Mouse (Mus musculus) left cerebral cortex, adult 2 months (tissue): ENCODE data around the gene Pnkd. TPM values are rescaled to one million over a fixed set of nuclear protein-coding genes. Genes with fewer than 3 reads are reported as not detected.
A peak's percentile ranks its signal among the peaks of the same experiment; 100 is the strongest.
"Not testable (repeated sequence)": the region's sequence is repeated elsewhere in the genome, so short reads cannot be mapped to it uniquely, and the experiment has no call there.

Source experiments
- DNase-seq, 2 experiments: peaks; one replicate each; pipeline ENCODE4 v3.0.0; 2021 to 2022; ENCODE audit warnings: low spot score in 2 of 2, mixed read lengths in 1 of 2; ENCODE audit errors: extremely low spot score in 1 of 2
- H3K27ac ChIP-seq: fragments of 200-600 bp; 2 replicates; pipeline ENCODE4 v1.8.1; 2022
- H3K4me3 ChIP-seq: fragments of 200-600 bp; 2 replicates; pipeline ENCODE4 v1.8.1; 2022
- CTCF ChIP-seq: fragments of 200-600 bp; IDR thresholded peaks from 2 replicates; pipeline ENCODE4 v1.8.1; 2022; ENCODE audit warnings: antibody characterized with exemption, mild to moderate bottlenecking, moderate library complexity
- intact Hi-C: fragments of 180-260 bp; cut with DNase I; formaldehyde crosslinking; loops from one replicate; pipeline ENCODE4 v1.15.1; 2025
- total RNA-seq, 2 experiments: library from RNA; stranded (reverse); gene quantifications; 2 replicates each; pipeline ENCODE4 v1.2.3; 2021

Pnkd gene
- total RNA-seq, 2 experiments from 2014 or later = 155 to 164 TPM

DNA sequence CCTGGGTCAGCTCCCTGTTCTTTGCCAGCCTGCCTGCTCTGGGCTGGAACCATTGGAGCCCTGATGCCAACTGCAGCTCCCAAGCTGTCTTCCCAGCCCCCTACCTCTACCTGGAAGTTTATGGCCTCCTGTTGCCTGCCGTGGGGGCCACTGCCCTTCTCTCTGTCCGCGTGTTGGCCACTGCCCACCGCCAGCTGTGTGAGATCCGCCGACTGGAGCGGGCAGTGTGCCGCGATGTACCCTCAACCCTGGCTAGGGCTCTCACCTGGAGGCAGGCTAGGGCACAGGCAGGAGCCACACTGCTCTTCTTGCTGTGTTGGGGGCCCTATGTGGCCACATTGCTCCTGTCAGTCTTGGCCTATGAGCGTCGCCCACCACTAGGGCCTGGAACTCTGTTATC lies 5.7 kb upstream of the Pnkd start:
- Histone ChIP-seq H3K27ac (no peak overlapping the region), H3K4me3 (no peak overlapping the region)
- intact Hi-C loops = loop anchor here (2.0 kb wide), 1 partner anchor 72 kb away; no protein-coding TSS in a partner anchor
- TF ChIP-seq CTCF = no peak
- no peak for DNase-seq

DNA sequence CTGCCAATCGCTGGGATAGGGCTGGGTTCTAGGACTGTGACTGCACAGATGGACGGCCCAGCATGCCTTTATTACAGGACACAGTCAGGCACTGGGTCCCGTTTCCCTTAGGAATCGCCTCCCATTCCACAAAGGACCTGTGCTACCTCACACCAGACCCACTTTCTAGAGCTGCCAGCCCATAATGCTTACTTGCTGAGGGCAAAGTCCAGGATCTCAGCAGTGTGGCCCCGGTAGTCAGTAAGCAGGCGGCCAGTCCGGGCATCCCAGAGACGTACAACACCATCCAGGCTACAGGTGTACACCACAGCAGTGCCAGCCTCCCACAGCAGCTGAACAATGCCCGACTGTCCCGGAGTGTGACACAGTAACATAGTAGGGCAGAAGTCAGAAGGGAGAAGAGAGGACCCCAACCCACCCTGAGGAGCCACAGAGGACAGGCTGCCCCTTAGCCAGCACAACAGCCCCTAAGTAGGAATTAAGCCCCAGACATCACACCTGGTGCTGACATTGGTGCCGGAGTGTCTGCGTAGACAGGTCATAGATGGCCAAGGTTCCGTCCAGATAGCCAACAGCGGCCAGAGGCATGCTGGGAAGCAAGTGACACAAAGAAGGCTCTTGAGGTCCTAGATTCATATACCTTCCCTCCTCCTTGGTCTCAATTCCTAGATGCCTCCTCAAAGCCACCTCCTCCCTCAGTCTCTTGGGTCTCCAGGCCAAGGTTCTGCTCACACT lies 4.0 kb upstream of the Pnkd start:
- no peak for DNase-seq
- intact Hi-C loops = no loop called here
- no peak for TF ChIP-seq CTCF
- no peak overlapping the region for H3K4me3 ChIP-seq
- no peak overlapping the region for H3K27ac ChIP-seq

DNA sequence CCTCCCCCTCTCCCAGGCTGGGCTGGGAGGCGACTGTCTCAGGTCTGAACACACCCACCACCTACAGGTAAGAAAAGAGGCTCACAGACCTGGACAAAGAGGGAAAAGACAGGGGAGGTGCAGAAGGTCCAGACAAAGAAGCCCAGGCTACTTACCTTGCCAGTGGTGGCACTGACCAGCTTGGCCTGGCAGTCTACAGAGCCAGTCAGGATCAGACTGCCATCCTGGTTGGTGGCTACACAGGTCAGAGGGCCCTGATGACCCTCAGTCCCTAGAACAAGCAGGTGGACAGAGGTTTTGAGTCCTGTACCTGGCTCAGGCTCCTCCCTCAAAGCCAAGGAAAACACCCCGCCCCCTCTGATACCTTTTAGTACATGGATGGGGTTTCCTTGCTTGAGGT lies 3.4 kb upstream of the Pnkd start:
- intact Hi-C loops = no loop called here
- Histone ChIP-seq H3K4me3 (no peak overlapping the region), H3K27ac (no peak overlapping the region)
- no peak for DNase-seq
- no peak for TF ChIP-seq CTCF

- Histone ChIP-seq H3K27ac (no peak overlapping the region), H3K4me3 (no peak overlapping the region)
- intact Hi-C loops = no loop called here
- no peak for TF ChIP-seq CTCF
- no peak for DNase-seq
These were observed 2.8 kb upstream of the Pnkd start for GRCm38 (mm10) chr1:74281886-74282285.

DNA sequence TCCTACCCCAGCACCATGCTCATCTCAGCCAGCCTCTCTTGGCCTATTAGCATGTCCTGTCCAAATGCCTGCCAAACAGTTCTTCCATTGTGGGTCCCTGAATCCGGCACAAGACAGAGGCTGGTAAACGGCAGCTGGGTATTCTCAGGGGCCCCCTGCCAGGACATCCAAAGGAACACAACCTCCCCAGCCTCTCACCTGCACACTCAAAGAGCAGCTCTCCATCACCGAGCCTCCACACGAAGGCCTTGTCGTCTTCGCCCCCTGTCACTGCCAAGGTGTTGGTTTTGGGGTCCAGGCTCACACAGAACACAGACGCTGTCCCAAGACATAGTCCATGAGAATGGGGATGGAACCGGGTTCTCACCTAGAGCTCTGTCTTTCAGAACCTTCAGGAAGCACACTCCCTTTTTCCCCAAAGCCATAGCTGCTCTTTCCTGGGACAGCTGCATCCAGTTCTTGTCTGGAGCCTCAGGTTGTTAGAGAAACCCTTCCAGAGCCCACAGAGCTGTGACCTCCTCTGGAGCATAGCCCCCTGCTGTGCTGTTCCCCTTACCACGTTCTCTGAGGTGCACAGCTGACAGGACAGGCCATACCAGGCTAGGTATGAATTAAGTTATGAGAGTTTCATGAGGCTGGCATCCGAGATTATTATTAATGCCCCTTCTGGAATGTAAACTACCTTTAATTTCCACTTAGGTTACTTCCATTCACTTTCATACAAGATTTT lies 1.7 kb upstream of the Pnkd start:
- H3K4me3 ChIP-seq = no peak overlapping the region
- no peak for TF ChIP-seq CTCF
- intact Hi-C loops = no loop called here

GRCm38 (mm10) chr1:74283686-74284463 lies 855 bp upstream of the Pnkd start:
- intact Hi-C loops = loop anchor here (1.0 kb wide), 1 partner anchor 48 kb away; the partner anchor contains the start of gene Arpc2

More for the DNA sequence above, 1.7 kb upstream of the Pnkd start:
- DNase-seq = no peak
- no peak overlapping the region for H3K27ac ChIP-seq

DNA sequence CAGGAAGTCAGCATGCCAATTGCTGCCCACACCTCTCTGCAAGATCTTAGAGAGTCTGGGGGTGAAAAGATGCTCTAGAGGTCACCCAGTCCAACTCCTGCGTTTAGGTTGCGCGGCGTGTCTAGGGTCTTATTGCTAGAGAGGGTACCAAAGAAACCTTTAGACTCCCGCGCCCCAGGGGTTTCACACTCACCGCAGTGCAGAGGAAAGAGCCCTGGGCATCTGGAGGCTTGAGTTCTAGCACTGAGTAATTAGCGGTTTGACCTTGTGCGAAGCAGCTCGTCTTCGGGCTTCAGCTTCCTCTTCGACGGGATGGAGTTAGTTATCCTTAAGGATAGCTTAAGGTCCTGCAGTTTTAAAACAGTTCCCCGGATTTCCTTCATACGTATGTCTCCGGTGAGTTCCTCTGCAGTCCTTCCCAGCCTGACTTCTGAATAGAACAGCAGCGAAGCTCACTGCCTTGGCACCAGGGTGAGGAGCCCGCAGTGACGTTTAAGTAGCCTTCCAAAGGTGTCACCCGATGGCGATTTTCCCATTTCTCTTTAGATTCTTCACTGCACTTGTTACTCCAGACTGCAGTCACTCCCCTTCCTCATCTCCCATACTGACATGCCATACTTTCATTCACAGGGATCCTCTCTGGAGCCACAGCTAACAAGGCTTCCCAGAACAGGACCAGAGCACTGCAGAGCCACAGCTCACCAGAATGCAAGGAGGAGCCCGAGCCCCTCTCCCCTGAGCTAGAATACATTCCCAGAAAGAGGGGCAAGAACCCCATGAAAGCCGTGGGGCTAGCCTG lies 681 bp downstream of the Pnkd start:
- TF ChIP-seq CTCF = no peak
- peak overlapping the region; percentile 64 for H3K4me3 ChIP-seq
- H3K27ac ChIP-seq = peak overlapping the region; percentile 91
- DNase-seq = no peak
- intact Hi-C loops = loop anchor here (5.0 kb wide), 2 partner anchors 77 to 167 kb away; partner anchors contain the start of gene Catip

More at GRCm38 (mm10) chr1:74283686-74284463, 855 bp upstream of the Pnkd start:
- peak; percentile 41 to 50 for DNase-seq
- Histone ChIP-seq H3K4me3 (peak overlapping the region; percentile 68), H3K27ac (peak overlapping the region; percentile 91)
- TF ChIP-seq CTCF = no peak

- intact Hi-C loops = loop anchor here (5.0 kb wide), 2 partner anchors 75 to 165 kb away; partner anchors contain the start of gene Catip
These were observed 2.3 kb downstream of the Pnkd start for GRCm38 (mm10) chr1:74286869-74287607.

DNA sequence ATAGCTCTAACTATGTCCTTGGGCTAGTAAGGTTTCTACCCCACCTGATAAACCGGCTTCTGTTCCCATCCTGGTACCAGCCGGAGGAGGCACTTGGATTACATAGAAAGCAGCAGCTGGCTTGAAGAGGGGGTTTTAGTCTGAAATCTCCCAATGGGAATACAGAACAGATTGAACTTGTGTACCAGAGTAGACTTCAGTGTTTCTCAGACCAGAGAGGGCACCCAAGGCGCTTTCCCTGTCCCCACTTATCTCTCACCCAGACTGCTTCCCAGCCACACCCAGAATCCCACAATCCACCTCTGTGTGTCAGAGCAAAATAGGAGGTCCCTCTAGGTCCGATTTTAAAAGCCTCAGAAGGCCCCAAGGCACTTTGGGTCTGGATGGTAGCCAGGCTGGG lies 3.6 kb downstream of the Pnkd start:
- intact Hi-C loops = loop anchor here (5.0 kb wide), 2 partner anchors 74 to 164 kb away; partner anchors contain the start of gene Catip
- Histone ChIP-seq H3K4me3 (no peak overlapping the region), H3K27ac (no peak overlapping the region)
- no peak for DNase-seq
- TF ChIP-seq CTCF = no peak

More at GRCm38 (mm10) chr1:74286869-74287607, 2.3 kb downstream of the Pnkd start:
- not testable (repeated sequence) for H3K27ac ChIP-seq, H3K4me3 ChIP-seq, DNase-seq
- peak; percentile 50 for TF ChIP-seq CTCF

DNA sequence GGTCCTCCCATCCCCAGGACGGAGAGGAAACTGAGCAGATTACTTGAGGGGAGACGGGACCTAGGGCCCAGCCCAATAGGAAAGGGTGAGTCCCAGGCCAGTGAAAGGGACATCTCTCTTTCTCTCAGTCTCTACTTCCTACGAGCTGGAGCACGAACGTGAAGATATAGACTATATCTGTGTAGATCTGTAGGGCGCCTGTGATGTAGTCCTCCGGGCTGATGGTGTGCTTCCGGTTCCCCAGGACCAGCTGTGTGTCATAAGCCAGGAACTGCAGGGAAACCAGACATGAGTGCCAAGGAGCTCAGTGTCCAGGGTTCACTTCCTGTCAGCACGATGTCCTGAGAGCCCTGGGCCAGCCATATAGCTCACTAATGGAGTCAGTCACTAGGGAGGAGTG lies 4.5 kb downstream of the Pnkd start:
- intact Hi-C loops = loop anchor here (5.0 kb wide), 2 partner anchors 73 to 163 kb away; partner anchors contain the start of gene Catip
- no peak for DNase-seq
- Histone ChIP-seq H3K4me3 (no peak overlapping the region), H3K27ac (no peak overlapping the region)
- no peak for TF ChIP-seq CTCF
